Mouse (Mus musculus): ENCODE results near the gene Sdsl.

Gene Sdsl

GRCm38 (mm10) chr5:120428189-120428838 lies 44.3 kb downstream of the Sdsl start:
- DNase-seq (ENCODE audit: low spot score): no peak

- DNase-seq (ENCODE audit: low spot score): no peak
Measured at GRCm38 (mm10) chr5:120427451-120427938, 45.1 kb downstream of the Sdsl start.

DNA sequence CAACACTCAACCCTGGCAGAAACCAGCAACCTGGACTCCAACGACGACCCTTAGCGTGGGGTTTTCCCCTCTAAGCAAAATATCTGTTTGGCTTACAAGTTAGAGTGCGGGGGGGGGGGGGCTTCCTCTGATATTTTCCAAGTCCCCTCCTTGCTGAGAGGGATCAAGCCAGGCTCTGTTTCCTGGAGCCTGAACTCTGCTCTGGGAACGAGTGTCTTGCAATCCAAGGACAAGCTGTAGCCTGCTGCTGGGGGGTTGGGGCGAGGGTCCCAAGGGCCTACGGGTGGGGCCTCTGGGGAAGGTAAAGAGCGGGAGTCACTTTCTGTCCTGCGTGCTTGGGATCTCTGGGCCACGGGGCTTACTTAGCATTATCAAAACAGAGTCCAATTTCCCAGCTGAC lies 46.0 kb downstream of the Sdsl start:
- no peak for DNase-seq (ENCODE audit: low spot score)

DNA sequence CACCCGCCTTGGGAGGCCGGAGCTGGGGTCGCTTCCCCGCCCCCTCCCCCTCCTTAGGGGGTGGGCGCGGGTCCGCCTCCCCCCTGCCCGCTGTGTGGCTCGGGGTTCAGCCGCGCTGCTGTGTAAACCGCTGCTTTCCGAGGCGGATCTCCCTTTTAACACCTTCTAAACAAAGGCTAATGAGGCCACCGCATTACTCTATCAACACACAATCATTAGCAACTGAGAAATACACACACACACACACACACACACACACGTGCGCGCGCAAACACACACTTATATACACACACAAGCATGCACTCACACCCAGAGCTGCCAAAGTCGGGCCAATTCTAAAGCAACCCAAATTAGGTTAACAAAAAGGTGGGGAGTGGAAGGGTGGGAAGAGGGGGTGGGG lies 46.9 kb downstream of the Sdsl start:
- no peak for DNase-seq (ENCODE audit: low spot score)

DNA sequence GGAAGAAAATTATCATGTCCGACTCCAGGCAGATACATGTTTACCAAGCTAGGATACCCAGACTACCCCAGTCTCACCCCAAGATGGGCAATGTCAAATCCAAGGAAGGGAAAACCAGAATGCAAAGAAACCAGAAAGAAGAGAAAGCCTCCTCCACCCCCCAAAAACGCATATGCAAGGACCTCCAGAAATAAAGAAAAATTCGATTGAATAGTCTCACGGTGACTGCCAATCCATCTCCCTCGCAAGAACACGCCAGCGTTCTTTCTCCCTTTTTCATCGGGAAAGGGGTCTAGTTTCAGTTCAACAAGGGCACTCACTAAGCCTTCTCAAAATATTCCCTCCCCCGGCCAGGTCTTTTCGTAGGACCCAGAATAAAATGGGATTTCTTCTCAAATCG lies 48.0 kb downstream of the Sdsl start:
- no peak for DNase-seq (ENCODE audit: low spot score)

DNA sequence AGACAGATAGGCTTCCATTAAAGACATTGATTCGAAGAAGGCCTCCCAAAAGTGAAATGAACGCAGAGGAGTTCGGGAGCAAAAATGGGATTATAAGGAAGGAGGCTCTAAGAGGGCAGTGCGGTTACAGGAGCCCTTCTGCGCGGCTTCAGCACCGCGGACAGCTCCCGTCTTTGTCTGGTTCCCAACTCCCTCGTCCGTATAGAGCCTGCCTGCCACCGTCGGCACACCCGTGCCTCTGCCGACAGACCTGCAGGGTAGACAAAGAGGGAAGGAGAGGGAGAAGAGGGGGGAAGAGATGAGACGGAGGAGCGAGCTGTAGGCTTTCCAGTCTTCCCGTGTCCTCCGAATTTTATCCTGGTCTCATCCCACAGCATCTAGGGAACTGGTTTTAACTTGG lies 48.6 kb downstream of the Sdsl start:
- DNase-seq (ENCODE audit: low spot score): peak; percentile 65

DNA sequence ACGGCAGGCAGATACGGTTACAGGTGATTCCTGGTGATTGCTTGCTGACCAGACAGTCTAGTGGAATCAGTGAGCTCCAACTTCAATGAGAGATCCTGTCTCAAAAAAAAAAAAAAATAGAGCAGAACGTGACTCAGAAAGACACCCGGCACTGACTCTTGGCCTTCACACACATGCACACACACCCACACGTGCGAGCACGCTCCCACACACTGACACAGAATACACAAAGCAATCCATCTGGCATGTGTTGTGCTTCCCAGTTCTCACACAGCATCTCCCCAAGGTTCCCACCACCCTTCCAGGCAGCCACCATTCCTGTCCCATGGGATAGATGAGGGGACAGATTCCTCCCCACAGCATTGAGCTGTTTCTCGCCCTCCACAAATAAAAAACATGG lies 52.5 kb downstream of the Sdsl start:
- no peak for DNase-seq (ENCODE audit: low spot score)

GRCm38 (mm10) chr5:120413436-120413835 lies 59.2 kb downstream of the Sdsl start:
- no peak for DNase-seq (ENCODE audit: low spot score)

GRCm38 (mm10) chr5:120409385-120410378 lies 62.9 kb downstream of the Sdsl start:
- no peak for DNase-seq (ENCODE audit: low spot score)

DNA sequence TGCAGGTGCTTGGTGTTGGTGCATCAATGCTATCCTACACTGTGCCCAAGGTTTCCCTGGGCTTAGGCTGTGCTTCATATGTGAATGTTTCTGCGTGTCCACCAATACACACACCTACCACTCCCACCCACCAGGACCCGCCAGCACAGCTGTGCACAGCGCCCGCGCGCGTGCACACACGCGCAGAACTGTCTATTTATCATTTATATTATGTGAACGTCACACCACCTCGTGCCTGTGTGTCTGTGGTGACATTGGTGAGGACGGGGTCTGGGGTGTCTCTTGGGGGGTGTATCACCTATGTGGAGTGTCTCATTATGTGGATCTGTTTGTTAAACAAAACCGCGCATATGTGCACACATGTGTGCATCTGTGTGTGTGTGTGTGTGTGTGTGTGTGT lies 63.7 kb downstream of the Sdsl start:
- DNase-seq (ENCODE audit: low spot score): no peak
